Mouse (Mus musculus) CH12.LX (cell line): ENCODE measurements around the gene Gna15.

Experiments
- CTCF ChIP-seq, 2 experiments: IDR thresholded peaks in 1 of 2; conservative IDR thresholded peaks in 1 of 2; 2 replicates each; pipeline ENCODE4 v1.5.1; 2011 to 2012; ENCODE audit warnings: low read depth in 2 of 2, low read length in 2 of 2, improper control_type of control experiment in 1 of 2, inconsistent platforms in 1 of 2, mild to moderate bottlenecking in 1 of 2, moderate library complexity in 1 of 2
- IRF4 ChIP-seq: IDR thresholded peaks from 2 replicates; pipeline ENCODE4 v1.6.1; 2014; ENCODE audit warnings: low read depth, mild to moderate bottlenecking, inconsistent platforms, low read length, improper control_type of control experiment
- MAX ChIP-seq: IDR thresholded peaks from 2 replicates; pipeline ENCODE4 v1.6.1; 2011; ENCODE audit warnings: low read length, improper control_type of control experiment
- POLR2A ChIP-seq: IDR thresholded peaks from 2 replicates; pipeline ENCODE4 v1.6.1; 2011; ENCODE audit warnings: low read depth, mild to moderate bottlenecking, improper control_type of control experiment, low read length
- RCOR1 ChIP-seq: conservative IDR thresholded peaks from 2 replicates; pipeline ENCODE4 v1.6.1; 2012; ENCODE audit warnings: low read depth, mild to moderate bottlenecking, inconsistent platforms, low read length, improper control_type of control experiment
- USF1 ChIP-seq: IDR thresholded peaks from 2 replicates; pipeline ENCODE4 v1.6.1; 2014; ENCODE audit warnings: low read depth, mild to moderate bottlenecking, inconsistent platforms, low read length, improper control_type of control experiment
- ZKSCAN1 ChIP-seq: IDR thresholded peaks from 2 replicates; pipeline ENCODE4 v1.6.1; 2012; ENCODE audit warnings: low read depth, inconsistent platforms, low read length, improper control_type of control experiment, borderline replicate concordance

GRCm38 (mm10) chr10:81570831-81571500 lies 46.9 kb upstream of the Gna15 start:
- TF ChIP-seq POLR2A (no peak), ZKSCAN1 (no peak), IRF4 (peak; percentile 24; the same call in 1 of the 2 replicates), USF1 (no peak), RCOR1 (no peak), CTCF (conservative IDR thresholded peaks at IDR 0.05 in 1 of 2, IDR thresholded peaks at IDR 0.05 in 1 of 2; ENCODE audit: low read depth in 2 of 2, low read length in 2 of 2) (no peak), MAX (0 out of 2 replicates have a peak, but pooled peaks have one; percentile 6)
